ENCODE assay signal across 8 mouse cellular contexts in the genomic region with DNA sequence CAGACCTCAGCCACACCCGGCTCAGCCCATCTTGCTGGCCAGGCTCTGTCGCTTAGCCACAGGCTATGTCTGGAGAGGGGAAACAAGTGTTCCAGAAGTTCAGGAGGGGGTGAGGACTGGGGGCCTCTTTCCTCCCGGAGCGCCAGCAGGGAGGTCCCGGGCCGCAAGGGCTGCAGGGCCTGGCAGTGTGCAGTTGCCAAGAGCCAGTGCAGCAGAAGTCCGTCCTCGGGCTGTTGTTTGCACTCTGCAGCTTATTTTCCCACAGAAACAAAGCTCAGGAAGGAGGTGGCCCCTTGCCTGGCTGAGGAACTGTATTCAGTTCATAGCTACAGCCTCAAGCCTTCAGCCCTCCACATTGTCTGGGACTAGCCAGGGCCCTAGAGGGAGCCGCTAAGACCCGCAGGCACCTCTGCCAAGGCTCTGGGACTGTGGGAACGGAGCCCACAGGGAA. TPM values are rescaled to one million over a fixed set of nuclear protein-coding genes. Genes with fewer than 3 reads are reported as not detected.
A peak's percentile ranks its signal among the peaks of the same experiment; 100 is the strongest.
DNase-seq lines count a peak whose midpoint lies in the region; ATAC-seq and TF ChIP-seq lines count a peak whose summit lies in the region.

No protein-coding gene starts in this region.

- peak overlapping the region; percentile 60 for H3K4me3 ChIP-seq in E14TG2a.4 (replicated peaks; ENCODE audit: low read length)
- H3K4me3 ChIP-seq in lung, embryonic 16.5 days (ENCODE audit: low read length), result no peak overlapping the region

- no peaks in the 10 kb centered on the region for H3K36me3 ChIP-seq in E14TG2a.4 (ENCODE audit: insufficient read depth, low read length)
- H3K36me3 ChIP-seq in lung, embryonic 16.5 days (ENCODE audit: control insufficient read depth, insufficient read depth, low read length), result no peaks in the 10 kb centered on the region

- H3K27me3 ChIP-seq in E14TG2a.4 (ENCODE audit: insufficient read depth, low read length), result peaks cover 16% of the 10 kb centered on the region
- peaks cover under 1% of the 10 kb centered on the region; the same call in 1 of the 2 replicates for H3K27me3 ChIP-seq in lung, embryonic 16.5 days (ENCODE audit: control insufficient read depth, insufficient read depth, low read depth, low read length)

- peaks cover 78% of the 10 kb centered on the region for H3K4me1 ChIP-seq in E14TG2a.4 (replicated peaks; ENCODE audit: low read depth, low read length)
- peaks cover 58% of the 10 kb centered on the region for H3K4me1 ChIP-seq in lung, embryonic 16.5 days (replicated peaks; ENCODE audit: control insufficient read depth, insufficient read depth, low read length)

- peak overlapping the region; percentile 7; the same call in 1 of the 2 replicates for H3K4me2 ChIP-seq in lung, embryonic 16.5 days (ENCODE audit: low read depth, low read length)

- 10% methylated on average over 11 of the region's 11 CpGs for WGBS in lung, embryonic 16.5 days

- no peak for TF ChIP-seq CTCF in E14TG2a.4 (conservative IDR thresholded peaks at IDR 0.05; ENCODE audit: low read length)

- peak; percentile 70 for DNase-seq in adipocyte (ENCODE audit: low spot score)
- DNase-seq in kidney, adult 11 months, result peak; percentile 57

- H3K9ac ChIP-seq in lung, embryonic 16.5 days (ENCODE audit: low read length), result peak overlapping the region; percentile 50

- H3K27ac ChIP-seq in lung, embryonic 16.5 days (ENCODE audit: low read length), result peak overlapping the region; percentile 92

- 0 out of 2 replicates have a peak, but pooled peaks have one; percentile 16 for ATAC-seq in granulocyte monocyte progenitor cell, adult 5-6 weeks (replicated peaks; ENCODE audit: poor library complexity, severe bottlenecking)
- peak; percentile 69 for ATAC-seq in lung, embryonic 16.5 days (ENCODE audit: low read depth)
- no peak for ATAC-seq in activated CD4-positive, CD25-positive, alpha-beta regulatory T cell, adult 4 months
- no peak for ATAC-seq in megakaryocyte-erythroid progenitor cell, adult 5-6 weeks (replicated peaks; ENCODE audit: low FRiP score, low TSS enrichment, poor library complexity, severe bottlenecking)
- no peak for ATAC-seq in CD4-positive, CD25-positive, alpha-beta regulatory T cell, adult 4 months

- no peaks in the 10 kb centered on the region for H3K9me3 ChIP-seq in E14TG2a.4 (ENCODE audit: low read length)
- H3K9me3 ChIP-seq in lung, embryonic 16.5 days (ENCODE audit: control insufficient read depth, low read length), result no peaks in the 10 kb centered on the region

RNA-seq across cellular contexts. Expression of a gene that starts 15.2 kb away (rescaled TPM):
- total RNA-seq in granulocyte monocyte progenitor cell, adult 5-6 weeks (2014; fragmentation: Nextera tagmentation), result 83.3 and 96.6 TPM in 2 replicates
- 13.6 and 17.3 TPM in 2 replicates for total RNA-seq in granulocyte monocyte progenitor cell, adult 5-6 weeks (2017)
- 95.4 and 98.9 TPM in 2 replicates for polyA plus RNA-seq in lung, embryonic 16.5 days (2015; fragmentation: Nextera tagmentation; extraction: Ambion mirVana)
- polyA plus RNA-seq in activated CD4-positive, CD25-positive, alpha-beta regulatory T cell, adult 4 months (2017; shearing (Covaris generic)), result 100 to 1,000 TPM in 1 of 2 experiments, 10 to 100 TPM in 1; 85.4 to 142 TPM
- total RNA-seq in megakaryocyte-erythroid progenitor cell, adult 5-6 weeks (2014; fragmentation: Nextera tagmentation), result 57.6 and 94.8 TPM in 2 replicates
- 21.2 and 23.9 TPM in 2 replicates for total RNA-seq in megakaryocyte-erythroid progenitor cell, adult 5-6 weeks (2017)
- polyA plus RNA-seq in CD4-positive, CD25-positive, alpha-beta regulatory T cell, adult 4 months (2017; shearing (Covaris generic)), result 100 to 1,000 TPM; 133 to 265 TPM

RNA-seq across cellular contexts. Expression of a gene that starts 24.2 kb away (rescaled TPM):
- total RNA-seq in granulocyte monocyte progenitor cell, adult 5-6 weeks (2014; fragmentation: Nextera tagmentation), result 19.1 and 26.7 TPM in 2 replicates
- total RNA-seq in granulocyte monocyte progenitor cell, adult 5-6 weeks (2017), result 18.2 and 21.1 TPM in 2 replicates
- 7.2 and 8.9 TPM in 2 replicates for polyA plus RNA-seq in lung, embryonic 16.5 days (2015; fragmentation: Nextera tagmentation; extraction: Ambion mirVana)
- 100 to 1,000 TPM in 1 of 2 experiments, 10 to 100 TPM in 1; 68.6 to 116 TPM for polyA plus RNA-seq in activated CD4-positive, CD25-positive, alpha-beta regulatory T cell, adult 4 months (2017; shearing (Covaris generic))
- 47.1 and 58.7 TPM in 2 replicates for total RNA-seq in megakaryocyte-erythroid progenitor cell, adult 5-6 weeks (2014; fragmentation: Nextera tagmentation)
- 24.8 and 36.3 TPM in 2 replicates for total RNA-seq in megakaryocyte-erythroid progenitor cell, adult 5-6 weeks (2017)
- 100 to 1,000 TPM in 1 of 2 experiments, 10 to 100 TPM in 1; 73.8 to 138 TPM for polyA plus RNA-seq in CD4-positive, CD25-positive, alpha-beta regulatory T cell, adult 4 months (2017; shearing (Covaris generic))

RNA-seq across cellular contexts. Expression of a gene that starts 25.1 kb away (rescaled TPM):
- 1.9 TPM in 1 of 2 replicates, not detected in the other for total RNA-seq in granulocyte monocyte progenitor cell, adult 5-6 weeks (2014; fragmentation: Nextera tagmentation)
- 3.1 TPM in 1 of 2 replicates, not detected in the other for total RNA-seq in granulocyte monocyte progenitor cell, adult 5-6 weeks (2017)
- 20.4 and 24.8 TPM in 2 replicates for polyA plus RNA-seq in lung, embryonic 16.5 days (2015; fragmentation: Nextera tagmentation; extraction: Ambion mirVana)
- polyA plus RNA-seq in activated CD4-positive, CD25-positive, alpha-beta regulatory T cell, adult 4 months (2017; shearing (Covaris generic)), result not detected
- total RNA-seq in megakaryocyte-erythroid progenitor cell, adult 5-6 weeks (2014; fragmentation: Nextera tagmentation), result 8.7 and 12.2 TPM in 2 replicates
- 2.3 and 6.5 TPM in 2 replicates for total RNA-seq in megakaryocyte-erythroid progenitor cell, adult 5-6 weeks (2017)
- polyA plus RNA-seq in CD4-positive, CD25-positive, alpha-beta regulatory T cell, adult 4 months (2017; shearing (Covaris generic)), result not detected

RNA-seq across cellular contexts. Expression of a gene that starts 29.0 kb away (rescaled TPM):
- 11.6 and 18.1 TPM in 2 replicates for total RNA-seq in granulocyte monocyte progenitor cell, adult 5-6 weeks (2014; fragmentation: Nextera tagmentation)
- 3.7 and 7.0 TPM in 2 replicates for total RNA-seq in granulocyte monocyte progenitor cell, adult 5-6 weeks (2017)
- polyA plus RNA-seq in lung, embryonic 16.5 days (2015; fragmentation: Nextera tagmentation; extraction: Ambion mirVana), result 5.1 and 6.4 TPM in 2 replicates
- polyA plus RNA-seq in activated CD4-positive, CD25-positive, alpha-beta regulatory T cell, adult 4 months (2017; shearing (Covaris generic)), result 10 to 100 TPM; 10.7 to 11.9 TPM
- total RNA-seq in megakaryocyte-erythroid progenitor cell, adult 5-6 weeks (2014; fragmentation: Nextera tagmentation), result 17.4 and 20.5 TPM in 2 replicates
- total RNA-seq in megakaryocyte-erythroid progenitor cell, adult 5-6 weeks (2017), result 8.2 and 8.3 TPM in 2 replicates
- polyA plus RNA-seq in CD4-positive, CD25-positive, alpha-beta regulatory T cell, adult 4 months (2017; shearing (Covaris generic)), result 10 to 100 TPM; 14.4 to 17.9 TPM

RNA-seq across cellular contexts. Expression of a gene that starts 36.7 kb away (rescaled TPM):
- 52.1 and 60.1 TPM in 2 replicates for total RNA-seq in granulocyte monocyte progenitor cell, adult 5-6 weeks (2014; fragmentation: Nextera tagmentation)
- total RNA-seq in granulocyte monocyte progenitor cell, adult 5-6 weeks (2017), result 22.8 and 29.6 TPM in 2 replicates
- polyA plus RNA-seq in lung, embryonic 16.5 days (2015; fragmentation: Nextera tagmentation; extraction: Ambion mirVana), result 79.3 and 80.6 TPM in 2 replicates
- 10 to 100 TPM; 17.9 to 25.8 TPM for polyA plus RNA-seq in activated CD4-positive, CD25-positive, alpha-beta regulatory T cell, adult 4 months (2017; shearing (Covaris generic))
- 79.8 and 89.1 TPM in 2 replicates for total RNA-seq in megakaryocyte-erythroid progenitor cell, adult 5-6 weeks (2014; fragmentation: Nextera tagmentation)
- total RNA-seq in megakaryocyte-erythroid progenitor cell, adult 5-6 weeks (2017), result 39.6 and 49.6 TPM in 2 replicates
- 10 to 100 TPM; 22.7 to 25.5 TPM for polyA plus RNA-seq in CD4-positive, CD25-positive, alpha-beta regulatory T cell, adult 4 months (2017; shearing (Covaris generic))

Comparison
In these comparisons a context has a peak if more than half of its experiments do, and no peak if none do; other contexts are left out.
1. ATAC-seq: peak in granulocyte monocyte progenitor cell, adult 5-6 weeks (single experiment) and lung, embryonic 16.5 days (single experiment); none in activated CD4-positive, CD25-positive, alpha-beta regulatory T cell, adult 4 months (single experiment), megakaryocyte-erythroid progenitor cell, adult 5-6 weeks (single experiment) and CD4-positive, CD25-positive, alpha-beta regulatory T cell, adult 4 months (single experiment).
2. RNA of a gene that starts 25.1 kb away (polyA plus RNA-seq): 20.4 to 24.8 TPM in lung, embryonic 16.5 days; not detected in CD4-positive, CD25-positive, alpha-beta regulatory T cell, adult 4 months and not detected in activated CD4-positive, CD25-positive, alpha-beta regulatory T cell, adult 4 months; every median in the first group is over 10 times any median in the second.